Mouse (Mus musculus): ENCODE measurements at regions not wholly inside any gene's neighbourhood (a gene's known extent, or its start where the extent isn't known, plus 50 kb on each side); places are given as distances from the start of the nearest gene placed in this dataset.

DNA sequence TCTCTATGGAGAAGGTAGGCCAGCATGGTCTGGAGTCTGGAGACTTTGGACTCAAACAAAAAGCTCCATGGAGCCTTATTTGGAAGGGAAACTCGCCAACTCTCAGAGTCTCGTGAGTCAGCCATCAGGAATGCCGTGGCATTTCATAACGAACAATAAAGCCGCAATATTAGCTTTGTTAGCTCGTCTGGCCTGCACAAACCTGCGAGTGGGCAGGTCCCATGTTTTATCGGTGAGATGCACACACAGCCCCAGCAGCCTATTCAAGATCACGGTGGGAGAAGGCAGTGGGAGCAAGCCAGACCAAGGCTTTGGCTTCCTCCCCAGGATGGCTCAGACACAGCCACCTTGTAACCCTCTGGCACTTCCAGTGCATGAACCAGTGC is 84.4 kb downstream of the Gm11733 start:
- TF ChIP-seq CTCF (IDR thresholded peaks at IDR 0.05; ENCODE audit: low read depth, low read length) (no peak), POLR2A (IDR thresholded peaks at IDR 0.05; ENCODE audit: insufficient read depth, low read length) (no peak)
